Mouse (Mus musculus): ENCODE data around the gene Clic3.

GRCm38 (mm10) chr2:25468962-25469915 is 12.6 kb downstream of the Clic3 start:
- TF ChIP-seq CTCF (IDR thresholded peaks at IDR 0.05 in 2 of 3, conservative IDR thresholded peaks at IDR 0.05 in 1 of 3; ENCODE audit: control insufficient read depth in 1 of 3, insufficient read depth in 1 of 3, low read depth in 2 of 3, low read length in 3 of 3, poor library complexity in 1 of 3, severe bottlenecking in 1 of 3) = no peak
- TF ChIP-seq GABPA (IDR thresholded peaks at IDR 0.05; ENCODE audit: low read depth, low read length) = no peak
- TF ChIP-seq POLR2A (IDR thresholded peaks at IDR 0.05; ENCODE audit: control insufficient read depth in 1 of 2, insufficient read depth in 1 of 2, low read depth in 1 of 2, low read length in 2 of 2, poor library complexity in 1 of 2) = no peak
- no peak for TF ChIP-seq MYB (IDR thresholded peaks at IDR 0.05; ENCODE audit: low read depth, low read length)
- no peak for TF ChIP-seq EP300 (IDR thresholded peaks at IDR 0.05; ENCODE audit: low read depth in 1 of 2, low read length in 2 of 2)
- TF ChIP-seq ZKSCAN1 (IDR thresholded peaks at IDR 0.05; ENCODE audit: low read depth, low read length) = no peak
- TF ChIP-seq JUND (IDR thresholded peaks at IDR 0.05; ENCODE audit: low read depth, low read length) = no peak
- no peak for TF ChIP-seq POLR2AphosphoS5 (IDR thresholded peaks at IDR 0.05; ENCODE audit: borderline replicate concordance, low read depth, low read length)
- TF ChIP-seq MAX (IDR thresholded peaks at IDR 0.05; ENCODE audit: low read length) = no peak
- TF ChIP-seq CHD2 (IDR thresholded peaks at IDR 0.05; ENCODE audit: low read length) = no peak
- TF ChIP-seq ZMIZ1 (IDR thresholded peaks at IDR 0.05; ENCODE audit: low read depth, low read length) = no peak
- no peak for TF ChIP-seq HCFC1 (IDR thresholded peaks at IDR 0.05; ENCODE audit: low read depth, low read length)
